ENCODE assay signal across 9 mouse cellular contexts in genomic region chr5:36757033-36757432, GRCm38 (mm10). TPM values are rescaled to one million over a fixed set of nuclear protein-coding genes. Genes with fewer than 3 reads are reported as not detected.
DNase-seq lines count a peak whose midpoint lies in the region; ATAC-seq and TF ChIP-seq lines count a peak whose summit lies in the region.
"Had no signal": no experiment of that assay in that cellular context is flagged by ENCODE, and none has a peak within 500 bp of the region (broad histone marks: within the 10 kb centered on the region; RNA-seq: fewer than 3 reads in every experiment).

No protein-coding gene starts in this region.

- no peak for DNase-seq in layer of hippocampus, adult 2 months (ENCODE audit: low spot score in 2 of 2)
- no peak for DNase-seq in layer of hippocampus, adult 9-11 months
- peak; percentile 44 for DNase-seq in CD4-positive helper T cell, adult 2 months (ENCODE audit: low read depth, low spot score)
- peak; percentile 82 for DNase-seq in ES-CJ7 (ENCODE audit: low read depth, low spot score)
- peak; percentile 58 for DNase-seq in induced T-regulatory cell, adult 2 months (ENCODE audit: low read depth)
- DNase-seq in hindbrain, embryonic 11.5 days (ENCODE audit: low spot score): no peak
- no peak for DNase-seq in frontal cortex, postnatal 25 days (ENCODE audit: low spot score in 2 of 2)

- no peaks in the 10 kb centered on the region for H3K4me1 ChIP-seq in hindbrain, embryonic 11.5 days (replicated peaks; ENCODE audit: control insufficient read depth, insufficient read depth, low read length)
- H3K4me1 ChIP-seq: liver, embryonic 15.5 days; neural tube, embryonic 12.5 days had no signal

- 67% methylated on average over 5 of the region's 5 CpGs for WGBS in hindbrain, embryonic 11.5 days

- peak; percentile 73 for TF ChIP-seq CTCF in layer of hippocampus, adult 2 months (conservative IDR thresholded peaks at IDR 0.05)

- H3K4me3 ChIP-seq in layer of hippocampus, adult 2 months: no peak overlapping the region
- H3K4me3 ChIP-seq in hindbrain, embryonic 11.5 days (ENCODE audit: low read depth, low read length): no peak overlapping the region
- H3K4me3 ChIP-seq: liver, embryonic 15.5 days; neural tube, embryonic 12.5 days had no signal

- no peaks in the 10 kb centered on the region for H3K36me3 ChIP-seq in hindbrain, embryonic 11.5 days (ENCODE audit: control insufficient read depth, insufficient read depth, low read length)
- H3K36me3 ChIP-seq: liver, embryonic 15.5 days; neural tube, embryonic 12.5 days had no signal

- H3K27ac ChIP-seq in layer of hippocampus, adult 2 months: no peak overlapping the region
- H3K27ac ChIP-seq in hindbrain, embryonic 11.5 days (ENCODE audit: low read depth, low read length): no peak overlapping the region
- H3K27ac ChIP-seq: liver, embryonic 15.5 days; neural tube, embryonic 12.5 days had no signal

- no peak for ATAC-seq in hindbrain, embryonic 11.5 days (ENCODE audit: low FRiP score)

- no peaks in the 10 kb centered on the region for H3K27me3 ChIP-seq in hindbrain, embryonic 11.5 days (ENCODE audit: control insufficient read depth, insufficient read depth, low read length)
- H3K27me3 ChIP-seq: neural tube, embryonic 12.5 days had no signal

- H3K9ac ChIP-seq in hindbrain, embryonic 11.5 days (ENCODE audit: low read depth, low read length): no peak overlapping the region
- H3K9ac ChIP-seq: liver, embryonic 15.5 days; neural tube, embryonic 12.5 days had no signal

- no peaks in the 10 kb centered on the region for H3K9me3 ChIP-seq in hindbrain, embryonic 11.5 days (ENCODE audit: control insufficient read depth, low read length)
- H3K9me3 ChIP-seq: liver, embryonic 15.5 days; neural tube, embryonic 12.5 days had no signal

- H3K4me2 ChIP-seq in hindbrain, embryonic 11.5 days (replicated peaks; ENCODE audit: low read depth, low read length): no peak overlapping the region
- H3K4me2 ChIP-seq: liver, embryonic 15.5 days; neural tube, embryonic 12.5 days had no signal

RNA-seq across cellular contexts. Expression of gene Bloc1s4, which starts 8.6 kb away (rescaled TPM):
- total RNA-seq in layer of hippocampus, adult 2 months (2021): 10 to 100 TPM; 22.4 to 26.0 TPM
- 21.0 and 24.4 TPM in 2 replicates for polyA plus RNA-seq in hindbrain, embryonic 11.5 days (2014; fragmentation: Nextera tagmentation; extraction: Ambion mirVana)

RNA-seq across cellular contexts. Expression of gene Mrfap1, which starts 39.5 kb away (rescaled TPM):
- 100 to 1,000 TPM; 577 to 598 TPM for total RNA-seq in layer of hippocampus, adult 2 months (2021)
- 574 and 582 TPM in 2 replicates for polyA plus RNA-seq in hindbrain, embryonic 11.5 days (2014; fragmentation: Nextera tagmentation; extraction: Ambion mirVana)

Comparison
In these comparisons a context has a peak if more than half of its experiments do, and no peak if none do; other contexts are left out.
1. DNase-seq: peak in CD4-positive helper T cell, adult 2 months (single experiment), ES-CJ7 (single experiment) and induced T-regulatory cell, adult 2 months (single experiment); none in layer of hippocampus, adult 2 months (0 of 2), layer of hippocampus, adult 9-11 months (single experiment), hindbrain, embryonic 11.5 days (single experiment) and frontal cortex, postnatal 25 days (0 of 2).